Mouse (Mus musculus): ENCODE results near the gene Fdxr. TPM values are rescaled to one million over a fixed set of nuclear protein-coding genes. Genes with fewer than 3 reads are reported as not detected.

Gene Fdxr
- polyA plus RNA-seq, 1 experiment, result 36.3 TPM

DNA sequence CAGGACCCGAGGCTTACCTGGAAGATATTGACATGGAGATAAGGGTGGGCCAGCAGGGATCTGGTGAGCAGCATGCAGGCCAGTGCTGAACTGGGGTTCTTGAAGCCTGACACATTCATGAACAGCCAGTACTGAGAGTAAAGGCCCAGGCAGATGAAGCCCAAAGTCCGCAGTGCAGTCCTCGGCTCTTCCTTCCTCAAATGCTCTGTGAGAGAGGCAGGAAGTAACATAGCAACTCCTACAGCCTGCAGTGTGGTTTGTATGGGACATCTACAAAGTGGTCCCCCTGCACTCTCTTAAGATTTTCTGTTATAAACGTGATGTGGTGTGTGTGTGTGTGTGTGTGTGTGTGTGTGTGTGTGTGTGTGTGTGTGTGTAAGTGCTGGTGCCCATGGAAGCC is 8.4 kb upstream of the Fdxr start:
- Histone ChIP-seq H3K4me1 (replicated peaks; ENCODE audit: control insufficient read depth, insufficient read depth, low read length) (peaks cover 16% of the 10 kb centered on the region), H3K27me3 (ENCODE audit: control insufficient read depth, insufficient read depth, low read length) (no peaks in the 10 kb centered on the region), H3K4me3 (ENCODE audit: control insufficient read depth, insufficient read depth, low read length) (no peak overlapping the region), H3K36me3 (ENCODE audit: control insufficient read depth, insufficient read depth, low read length) (no peaks in the 10 kb centered on the region), H3K27ac (ENCODE audit: control insufficient read depth, insufficient read depth, low read length) (no peak overlapping the region)
- 21% methylated on average over 4 of the region's 4 CpGs for WGBS
- TF ChIP-seq CTCF (IDR thresholded peaks at IDR 0.05; ENCODE audit: borderline replicate concordance, control insufficient read depth, extremely low read depth, insufficient read depth, low read length, poor library complexity), result no peak
- no peak for TF ChIP-seq POLR2A (IDR thresholded peaks at IDR 0.05; ENCODE audit: control insufficient read depth, extremely low read depth, insufficient read depth, low read length, poor library complexity)
- DNase-seq, result no peak

DNA sequence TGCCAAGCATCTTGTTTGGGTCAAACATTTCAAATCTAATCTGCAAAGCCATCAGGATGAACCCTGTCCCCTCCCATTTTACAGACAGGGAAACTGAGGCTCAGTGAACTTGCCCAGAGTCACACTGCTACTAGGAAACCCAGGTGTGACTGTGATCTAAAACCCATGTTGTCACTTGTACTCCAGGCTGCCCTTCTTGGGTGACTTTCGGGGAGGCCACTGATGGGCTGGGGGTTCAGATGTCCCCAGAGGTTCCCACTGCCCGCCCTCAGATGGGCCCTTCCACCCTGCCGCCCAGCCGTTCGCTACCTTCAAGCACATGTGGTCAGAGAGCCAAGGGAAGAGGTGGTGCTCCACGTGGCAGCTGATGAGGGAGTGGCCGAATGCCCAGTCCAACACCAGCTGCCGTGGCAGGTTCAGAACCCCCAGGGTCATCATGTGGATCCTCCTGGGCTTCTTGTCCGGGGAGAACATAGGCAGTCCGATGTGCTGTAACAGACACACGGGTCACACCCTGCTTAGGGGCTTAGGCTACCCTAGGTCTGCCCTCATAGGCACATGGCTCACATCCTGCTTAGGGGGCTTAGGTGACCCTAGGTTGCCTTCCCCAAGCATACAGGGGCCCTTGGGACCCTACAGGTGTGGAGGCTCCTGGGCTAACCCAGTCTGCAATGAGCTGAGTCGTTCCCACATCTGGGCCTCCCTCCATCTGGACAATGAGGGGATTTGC is 7.2 kb upstream of the Fdxr start:
- Histone ChIP-seq H3K27ac (ENCODE audit: control insufficient read depth, insufficient read depth, low read length) (no peak overlapping the region), H3K4me3 (ENCODE audit: control insufficient read depth, insufficient read depth, low read length) (no peak overlapping the region), H3K4me1 (replicated peaks; ENCODE audit: control insufficient read depth, insufficient read depth, low read length) (peaks cover 16% of the 10 kb centered on the region), H3K36me3 (ENCODE audit: control insufficient read depth, insufficient read depth, low read length) (no peaks in the 10 kb centered on the region), H3K27me3 (ENCODE audit: control insufficient read depth, insufficient read depth, low read length) (no peaks in the 10 kb centered on the region)
- WGBS, result 93% methylated on average over 12 of the region's 12 CpGs
- no peak for DNase-seq
- TF ChIP-seq POLR2A (IDR thresholded peaks at IDR 0.05; ENCODE audit: control insufficient read depth, extremely low read depth, insufficient read depth, low read length, poor library complexity) (no peak), CTCF (IDR thresholded peaks at IDR 0.05; ENCODE audit: borderline replicate concordance, control insufficient read depth, extremely low read depth, insufficient read depth, low read length, poor library complexity) (no peak)

DNA sequence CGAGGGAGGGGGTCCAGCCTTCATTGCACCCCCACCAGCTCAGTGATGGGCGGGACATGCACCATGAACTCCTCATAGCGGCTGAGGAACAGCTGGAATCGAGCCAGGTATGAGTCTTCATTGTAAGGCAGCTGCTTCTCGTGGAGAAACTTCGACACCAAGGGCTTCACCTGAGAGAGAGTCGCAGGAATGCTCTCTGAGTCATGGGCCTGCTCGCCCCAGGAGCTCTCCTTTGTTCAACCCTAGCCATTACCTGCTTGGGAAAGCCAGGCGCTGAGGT is 6.6 kb upstream of the Fdxr start:
- WGBS, result 94% methylated on average over 9 of the region's 9 CpGs
- DNase-seq, result no peak
- no peak overlapping the region for H3K4me3 ChIP-seq (ENCODE audit: control insufficient read depth, insufficient read depth, low read length)
- H3K4me1 ChIP-seq (replicated peaks; ENCODE audit: control insufficient read depth, insufficient read depth, low read length), result peaks cover 16% of the 10 kb centered on the region
- H3K36me3 ChIP-seq (ENCODE audit: control insufficient read depth, insufficient read depth, low read length), result no peaks in the 10 kb centered on the region
- H3K27me3 ChIP-seq (ENCODE audit: control insufficient read depth, insufficient read depth, low read length), result no peaks in the 10 kb centered on the region
- no peak overlapping the region for H3K27ac ChIP-seq (ENCODE audit: control insufficient read depth, insufficient read depth, low read length)
- no peak for TF ChIP-seq POLR2A (IDR thresholded peaks at IDR 0.05; ENCODE audit: control insufficient read depth, extremely low read depth, insufficient read depth, low read length, poor library complexity)
- TF ChIP-seq CTCF (IDR thresholded peaks at IDR 0.05; ENCODE audit: borderline replicate concordance, control insufficient read depth, extremely low read depth, insufficient read depth, low read length, poor library complexity), result no peak

DNA sequence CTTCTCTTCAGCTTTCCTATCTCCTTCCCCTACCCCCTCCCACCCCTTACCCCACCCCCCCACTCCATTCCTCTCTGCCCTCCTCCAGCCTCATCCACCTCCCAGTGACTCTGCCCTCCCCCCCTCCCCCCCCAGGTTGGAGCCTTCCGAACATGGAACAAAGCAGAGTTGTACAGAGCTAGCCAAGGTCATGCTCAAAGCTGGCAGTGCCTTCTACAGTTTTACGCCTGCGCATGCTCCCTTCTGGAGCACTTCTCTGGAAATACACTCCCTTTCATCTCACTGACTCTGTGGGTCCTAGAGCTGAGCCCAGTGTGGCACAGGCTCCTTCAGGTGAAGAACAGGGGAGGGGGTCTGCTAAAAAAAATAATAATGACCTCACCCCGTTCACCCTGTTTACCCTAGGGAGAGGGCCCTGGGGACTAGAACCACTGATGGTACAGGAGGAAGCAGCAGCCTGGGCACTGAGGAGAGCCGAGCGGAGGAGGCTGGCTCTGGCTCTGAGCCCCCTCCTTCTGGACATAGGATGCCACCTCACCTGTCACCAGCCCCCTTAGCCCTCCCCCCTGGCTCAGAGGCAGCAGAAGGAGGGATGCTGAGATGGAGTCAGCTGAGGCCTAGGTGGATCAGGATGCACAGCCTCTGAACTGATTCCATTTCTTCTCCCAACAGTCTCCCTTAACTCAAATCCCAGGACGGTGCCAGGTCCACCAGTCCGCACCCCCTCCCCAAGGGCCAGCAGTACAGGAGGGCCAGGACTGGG is 6.1 kb upstream of the Fdxr start:
- WGBS, result 97% methylated on average over 8 of the region's 8 CpGs
- H3K36me3 ChIP-seq (ENCODE audit: control insufficient read depth, insufficient read depth, low read length), result no peaks in the 10 kb centered on the region
- no peak overlapping the region for H3K4me3 ChIP-seq (ENCODE audit: control insufficient read depth, insufficient read depth, low read length)
- H3K27me3 ChIP-seq (ENCODE audit: control insufficient read depth, insufficient read depth, low read length), result no peaks in the 10 kb centered on the region
- H3K4me1 ChIP-seq (replicated peaks; ENCODE audit: control insufficient read depth, insufficient read depth, low read length), result peaks cover 16% of the 10 kb centered on the region
- DNase-seq, result no peak
- H3K27ac ChIP-seq (ENCODE audit: control insufficient read depth, insufficient read depth, low read length), result no peak overlapping the region
- no peak for TF ChIP-seq CTCF (IDR thresholded peaks at IDR 0.05; ENCODE audit: borderline replicate concordance, control insufficient read depth, extremely low read depth, insufficient read depth, low read length, poor library complexity)
- TF ChIP-seq POLR2A (IDR thresholded peaks at IDR 0.05; ENCODE audit: control insufficient read depth, extremely low read depth, insufficient read depth, low read length, poor library complexity), result no peak

DNA sequence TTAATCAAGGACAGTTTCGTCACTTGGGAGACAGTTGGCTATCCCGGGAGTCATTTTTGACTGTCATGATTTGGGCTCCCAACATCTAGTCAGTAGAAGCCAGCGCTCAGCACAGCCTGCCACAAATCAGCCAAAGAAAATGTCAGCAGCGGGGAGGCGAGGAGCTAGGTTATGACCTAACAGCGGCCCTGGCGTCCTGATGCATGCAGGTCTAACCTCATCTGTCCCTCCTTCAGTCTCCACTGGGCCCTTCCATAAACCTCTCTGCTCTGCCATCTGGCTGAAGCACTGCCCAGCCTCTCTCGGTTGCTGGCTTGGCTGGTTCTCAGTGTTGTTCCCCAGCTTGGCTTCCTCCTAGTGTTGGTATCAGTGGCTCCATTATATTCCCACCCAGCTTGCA is 5.4 kb upstream of the Fdxr start:
- 90% methylated on average over 8 of the region's 8 CpGs for WGBS
- Histone ChIP-seq H3K27me3 (ENCODE audit: control insufficient read depth, insufficient read depth, low read length) (no peaks in the 10 kb centered on the region), H3K36me3 (ENCODE audit: control insufficient read depth, insufficient read depth, low read length) (no peaks in the 10 kb centered on the region), H3K4me3 (ENCODE audit: control insufficient read depth, insufficient read depth, low read length) (no peak overlapping the region), H3K27ac (ENCODE audit: control insufficient read depth, insufficient read depth, low read length) (no peak overlapping the region), H3K4me1 (replicated peaks; ENCODE audit: control insufficient read depth, insufficient read depth, low read length) (peaks cover 18% of the 10 kb centered on the region)
- DNase-seq, result no peak
- TF ChIP-seq POLR2A (IDR thresholded peaks at IDR 0.05; ENCODE audit: control insufficient read depth, extremely low read depth, insufficient read depth, low read length, poor library complexity) (no peak), CTCF (IDR thresholded peaks at IDR 0.05; ENCODE audit: borderline replicate concordance, control insufficient read depth, extremely low read depth, insufficient read depth, low read length, poor library complexity) (no peak)

DNA sequence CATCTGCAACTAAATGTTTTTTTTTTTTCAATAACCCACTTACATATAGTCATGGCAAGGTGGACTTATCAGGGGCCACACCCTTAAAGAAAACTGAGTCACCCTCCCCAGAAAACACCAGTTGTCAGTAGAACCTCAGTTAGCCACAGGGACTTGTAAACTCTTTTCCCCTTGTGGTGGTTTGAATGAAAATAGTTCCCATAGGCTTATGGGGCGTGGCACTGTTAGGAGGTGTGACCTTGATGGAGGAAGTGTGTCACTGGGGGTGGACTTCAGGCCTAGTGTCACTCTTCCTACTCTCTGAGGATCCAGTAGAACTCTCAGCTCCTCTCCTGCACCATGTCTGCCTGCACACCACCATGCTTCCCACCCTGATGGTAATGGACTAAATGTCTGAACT is 2.9 kb upstream of the Fdxr start:
- DNase-seq, result no peak
- Histone ChIP-seq H3K4me1 (replicated peaks; ENCODE audit: control insufficient read depth, insufficient read depth, low read length) (peaks cover 13% of the 10 kb centered on the region), H3K4me3 (ENCODE audit: control insufficient read depth, insufficient read depth, low read length) (no peak overlapping the region), H3K27me3 (ENCODE audit: control insufficient read depth, insufficient read depth, low read length) (no peaks in the 10 kb centered on the region), H3K27ac (ENCODE audit: control insufficient read depth, insufficient read depth, low read length) (no peak overlapping the region), H3K36me3 (ENCODE audit: control insufficient read depth, insufficient read depth, low read length) (no peaks in the 10 kb centered on the region)
- TF ChIP-seq POLR2A (IDR thresholded peaks at IDR 0.05; ENCODE audit: control insufficient read depth, extremely low read depth, insufficient read depth, low read length, poor library complexity) (no peak), CTCF (IDR thresholded peaks at IDR 0.05; ENCODE audit: borderline replicate concordance, control insufficient read depth, extremely low read depth, insufficient read depth, low read length, poor library complexity) (no peak)
- WGBS, result 81% methylated on average over 1 of the region's 1 CpGs
